Mouse (Mus musculus) liver, embryonic 18 days (tissue): Measurements from ENCODE around the gene Igfals. TPM values are rescaled to one million over a fixed set of nuclear protein-coding genes. Genes with fewer than 3 reads are reported as not detected.

Experiments
- polyA plus RNA-seq: library from polyadenylated mRNA; depleted of rRNA; stranded (reverse); fragments of >200 nt; gene quantifications from 2 replicates; pipeline ENCODE4 v1.2.3, GENCODE M21; 2012; rRNA removed

Gene Igfals
- polyA plus RNA-seq: 12.4 and 15.1 TPM in 2 replicates

GRCm38 (mm10) chr17:24865776-24866175 lies at the start of gene Igfals:
Gene Igfals (plus strand): TSS chr17:24865997.

DNA sequence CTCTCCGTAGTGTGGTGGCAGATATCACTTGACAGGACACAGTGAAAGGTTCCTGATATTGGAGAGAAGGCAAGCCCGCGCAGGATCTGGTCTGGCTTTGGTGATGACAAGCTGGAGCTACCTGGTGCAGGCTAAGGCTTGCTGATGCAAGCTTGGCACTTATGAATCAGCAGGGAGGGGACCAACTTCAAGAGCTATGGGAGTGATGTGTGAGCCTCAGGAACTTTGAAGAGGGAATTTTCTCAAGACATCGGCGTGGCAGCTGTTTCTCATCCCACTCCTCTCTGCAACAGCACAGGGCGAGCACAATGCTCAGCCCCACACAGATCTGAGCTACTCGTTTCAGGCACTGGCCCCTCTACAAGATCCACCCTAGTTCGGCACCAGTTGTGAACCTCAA lies 26.0 kb upstream of the Igfals start, which contains the start of gene Hagh:
Hagh (plus strand) TSS at position 302 of the 400 bp plus-strand sequence.

GRCm38 (mm10) chr17:24850065-24850772 lies 15.6 kb upstream of the Igfals start, which contains the start of gene Fahd1:
Gene Fahd1 (minus strand): TSS chr17:24850364.

GRCm38 (mm10) chr17:24886134-24886931 lies 20.5 kb downstream of the Igfals start, which contains the start of the genes Nubp2 and Spsb3:
Gene Nubp2 (minus strand): TSS chr17:24886349.
Gene Spsb3 (plus strand): TSS chr17:24886643.

GRCm38 (mm10) chr17:24894995-24895547 lies 29.3 kb downstream of the Igfals start, which contains the start of the genes Eme2 and Mrps34:
Gene Eme2 (minus strand): TSS chr17:24895087.
Gene Mrps34 (plus strand): TSS chr17:24895116.

DNA sequence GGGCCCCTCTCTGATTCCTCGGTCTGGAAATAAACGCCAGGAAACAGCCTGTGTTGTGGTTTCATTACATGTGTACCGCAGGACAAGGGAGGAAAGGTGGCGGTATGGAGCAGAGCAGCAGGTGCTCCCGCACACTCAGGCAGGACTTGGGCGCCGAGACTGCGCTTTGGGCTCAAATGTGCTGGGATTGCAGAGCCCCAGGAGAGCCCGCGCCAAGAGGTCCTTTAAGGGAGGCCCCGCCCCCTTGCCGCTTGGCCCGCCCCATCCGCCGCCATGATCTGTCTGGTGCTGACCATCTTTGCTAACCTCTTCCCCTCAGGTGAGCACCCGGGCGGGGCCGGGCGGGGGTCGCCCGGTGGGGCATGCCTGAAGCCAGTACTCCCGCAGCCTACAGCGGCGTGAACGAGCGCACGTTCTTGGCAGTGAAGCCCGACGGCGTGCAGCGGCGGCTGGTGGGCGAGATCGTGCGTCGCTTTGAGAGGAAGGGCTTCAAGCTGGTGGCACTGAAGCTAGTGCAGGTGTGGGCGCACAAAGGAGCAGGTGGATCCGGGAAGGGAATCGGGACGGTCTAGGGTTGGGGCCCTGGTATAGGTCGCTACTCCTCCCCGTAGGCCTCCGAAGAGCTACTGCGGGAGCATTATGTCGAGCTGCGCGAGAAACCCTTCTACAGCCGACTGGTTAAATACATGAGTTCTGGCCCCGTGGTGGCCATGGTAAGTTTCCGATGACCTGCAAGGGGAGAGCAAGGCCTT lies 30.6 kb downstream of the Igfals start, which contains the start of gene Nme3:
Nme3 (plus strand) TSS at position 260 of the 752 bp plus-strand sequence.

Other genes starting within 250 kb of the Igfals start
- gene Tsc2, start 233.4 kb upstream of the Igfals start, polyA plus RNA-seq: 17.8 and 20.1 TPM in 2 replicates
- 5.8 and 6.5 TPM in 2 replicates for gene Nthl1, start 233.3 kb upstream of the Igfals start, polyA plus RNA-seq
- gene Slc9a3r2, start 215.7 kb upstream of the Igfals start, polyA plus RNA-seq: 10.7 and 11.8 TPM in 2 replicates
- gene Npw, start 207.5 kb upstream of the Igfals start, polyA plus RNA-seq: 0.07 and 0.16 TPM in 2 replicates
- 21.7 and 27.6 TPM in 2 replicates for gene Zfp598, start 196.3 kb upstream of the Igfals start, polyA plus RNA-seq
- gene Syngr3, start 176.0 kb upstream of the Igfals start, polyA plus RNA-seq: 0.12 and 0.14 TPM in 2 replicates
- 18.4 and 20.5 TPM in 2 replicates for gene Gfer, start 169.8 kb upstream of the Igfals start, polyA plus RNA-seq
- 1.1 and 1.2 TPM in 2 replicates for gene Noxo1, start 169.8 kb upstream of the Igfals start, polyA plus RNA-seq
- gene Tbl3, start 158.3 kb upstream of the Igfals start, polyA plus RNA-seq: 17.9 and 18.1 TPM in 2 replicates
- 0.10 TPM in 1 of 2 replicates, not detected in the other for gene Rnf151, start 147.9 kb upstream of the Igfals start, polyA plus RNA-seq
- gene Rps2, start 147.9 kb upstream of the Igfals start, polyA plus RNA-seq: 1,642 and 1,684 TPM in 2 replicates
- 215 and 225 TPM in 2 replicates for gene Ndufb10, start 141.5 kb upstream of the Igfals start, polyA plus RNA-seq
- 0.11 and 0.13 TPM in 2 replicates for gene Rpl3l, start 138.2 kb upstream of the Igfals start, polyA plus RNA-seq
- 91.0 and 112 TPM in 2 replicates for gene Msrb1, start 129.4 kb upstream of the Igfals start, polyA plus RNA-seq
- 0.84 and 0.96 TPM in 2 replicates for gene Hs3st6, start 113.0 kb upstream of the Igfals start, polyA plus RNA-seq
- 0.49 and 0.74 TPM in 2 replicates for gene Meiob, start 61.7 kb upstream of the Igfals start, polyA plus RNA-seq
- gene Hagh, start 25.9 kb upstream of the Igfals start, polyA plus RNA-seq: 160 and 200 TPM in 2 replicates
- 43.4 and 44.7 TPM in 2 replicates for gene Fahd1, start 15.6 kb upstream of the Igfals start, polyA plus RNA-seq
- gene Nubp2, start 20.4 kb downstream of the Igfals start, polyA plus RNA-seq: 15.4 and 17.7 TPM in 2 replicates
- gene Spsb3, start 20.6 kb downstream of the Igfals start, polyA plus RNA-seq: 26.4 and 28.2 TPM in 2 replicates
- 11.2 and 11.3 TPM in 2 replicates for gene Eme2, start 29.1 kb downstream of the Igfals start, polyA plus RNA-seq
- gene Mrps34, start 29.1 kb downstream of the Igfals start, polyA plus RNA-seq: 52.2 and 58.3 TPM in 2 replicates
- gene Nme3, start 30.5 kb downstream of the Igfals start, polyA plus RNA-seq: 32.3 and 35.5 TPM in 2 replicates
- 23.9 and 32.5 TPM in 2 replicates for gene Mapk8ip3, start 71.0 kb downstream of the Igfals start, polyA plus RNA-seq
- 17.3 and 17.8 TPM in 2 replicates for gene Jpt2, start 94.7 kb downstream of the Igfals start, polyA plus RNA-seq
- gene Cramp1l, start 149.8 kb downstream of the Igfals start, polyA plus RNA-seq: 5.4 and 6.9 TPM in 2 replicates
- gene Ift140, start 150.1 kb downstream of the Igfals start, polyA plus RNA-seq: 36.6 and 39.0 TPM in 2 replicates
- 7.5 and 8.0 TPM in 2 replicates for gene Tmem204, start 217.6 kb downstream of the Igfals start, polyA plus RNA-seq
- gene Telo2, start 250.0 kb downstream of the Igfals start, polyA plus RNA-seq: 5.6 TPM in 2 replicates